Comparison of ENCODE assay signal across 16 mouse cellular contexts in the genomic region with DNA sequence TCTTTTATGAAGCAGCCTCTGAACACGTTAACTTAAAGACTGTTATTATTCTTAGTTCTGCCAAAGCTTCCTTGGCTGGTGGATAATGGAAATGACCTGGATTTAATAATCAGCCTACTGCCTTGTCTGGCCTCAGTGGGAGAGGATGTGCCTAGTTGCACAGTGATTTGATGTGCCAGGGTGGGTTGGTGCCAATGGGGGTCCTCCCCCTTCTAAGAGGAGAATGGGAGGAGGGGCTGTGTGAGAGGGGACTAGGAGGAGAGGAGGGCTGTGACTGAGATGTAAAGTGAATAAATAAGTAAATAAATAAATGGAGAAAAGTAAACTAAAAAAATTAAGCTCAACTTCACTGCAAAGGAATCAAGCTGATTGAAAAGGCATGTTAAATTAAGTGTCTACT.
DNase-seq lines count a peak whose midpoint lies in the region; ATAC-seq and TF ChIP-seq lines count a peak whose summit lies in the region.
"Had no signal": no experiment of that assay in that cellular context is flagged by ENCODE, and none has a peak within 500 bp of the region (broad histone marks: within the 10 kb centered on the region; RNA-seq: fewer than 3 reads in every experiment).

No protein-coding gene starts in this region.

- peak; percentile 20 for DNase-seq in hindbrain, postnatal 0 days (ENCODE audit: low spot score)
- peak; percentile 20 for DNase-seq in retina, postnatal 1 day
- DNase-seq in retina, embryonic 14.5 days (ENCODE audit: low spot score): no peak
- no peak for DNase-seq in gastrocnemius, postnatal 25 days
- DNase-seq: adrenal gland, adult 2 months; adrenal gland, postnatal 25 days; cerebellum, adult 2 months; kidney, adult 8-10 months had no signal

- H3K27ac ChIP-seq in forebrain, embryonic 13.5 days: no peak overlapping the region
- H3K27ac ChIP-seq in forebrain, embryonic 12.5 days: no peak overlapping the region
- no peak overlapping the region for H3K27ac ChIP-seq in hindbrain, postnatal 0 days
- H3K27ac ChIP-seq in hindbrain, embryonic 12.5 days: no peak overlapping the region
- H3K27ac ChIP-seq: embryonic facial prominence, embryonic 10.5 days; heart, embryonic 10.5 days; hindbrain, embryonic 13.5 days had no signal

- ATAC-seq in forebrain, embryonic 13.5 days: peak; percentile 65; the same call in 1 of the 2 replicates
- no peak for ATAC-seq in forebrain, embryonic 12.5 days (ENCODE audit: low FRiP score)
- ATAC-seq in hindbrain, postnatal 0 days: no peak
- no peak for ATAC-seq in hindbrain, embryonic 12.5 days (ENCODE audit: low FRiP score)
- ATAC-seq: inflammation-experienced regulatory T-cells, adult 6 months; intestine, postnatal 0 days had no signal

- H3K9ac ChIP-seq in forebrain, embryonic 13.5 days: no peak overlapping the region
- no peak overlapping the region for H3K9ac ChIP-seq in forebrain, embryonic 12.5 days
- no peak overlapping the region for H3K9ac ChIP-seq in hindbrain, postnatal 0 days (replicated peaks; ENCODE audit: low read length)
- no peak overlapping the region for H3K9ac ChIP-seq in hindbrain, embryonic 12.5 days
- H3K9ac ChIP-seq: hindbrain, embryonic 13.5 days had no signal

- H3K4me3 ChIP-seq in forebrain, embryonic 13.5 days: no peak overlapping the region
- no peak overlapping the region for H3K4me3 ChIP-seq in forebrain, embryonic 12.5 days (replicated peaks)
- no peak overlapping the region for H3K4me3 ChIP-seq in hindbrain, postnatal 0 days (ENCODE audit: low read length)
- no peak overlapping the region for H3K4me3 ChIP-seq in hindbrain, embryonic 12.5 days
- H3K4me3 ChIP-seq: embryonic facial prominence, embryonic 10.5 days; heart, embryonic 10.5 days; hindbrain, embryonic 13.5 days had no signal

- no peaks in the 10 kb centered on the region for H3K9me3 ChIP-seq in forebrain, embryonic 13.5 days (replicated peaks)
- no peaks in the 10 kb centered on the region for H3K9me3 ChIP-seq in forebrain, embryonic 12.5 days
- H3K9me3 ChIP-seq in hindbrain, postnatal 0 days (ENCODE audit: low read length): no peaks in the 10 kb centered on the region
- H3K9me3 ChIP-seq in hindbrain, embryonic 12.5 days (replicated peaks): no peaks in the 10 kb centered on the region
- H3K9me3 ChIP-seq: embryonic facial prominence, embryonic 10.5 days; heart, embryonic 10.5 days; hindbrain, embryonic 13.5 days had no signal

- WGBS in forebrain, embryonic 13.5 days: 45% methylated on average over 1 of the region's 1 CpGs
- 73% methylated on average over 1 of the region's 1 CpGs for WGBS in forebrain, embryonic 12.5 days
- 36% methylated on average over 1 of the region's 1 CpGs for WGBS in hindbrain, postnatal 0 days
- 74% methylated on average over 1 of the region's 1 CpGs for WGBS in hindbrain, embryonic 12.5 days

- no peak overlapping the region for H3K4me2 ChIP-seq in forebrain, embryonic 13.5 days
- no peak overlapping the region for H3K4me2 ChIP-seq in forebrain, embryonic 12.5 days
- H3K4me2 ChIP-seq in hindbrain, postnatal 0 days (ENCODE audit: low read depth, low read length): no peak overlapping the region
- H3K4me2 ChIP-seq in hindbrain, embryonic 12.5 days (replicated peaks): no peak overlapping the region
- H3K4me2 ChIP-seq: hindbrain, embryonic 13.5 days had no signal

- TF ChIP-seq CTCF in hindbrain, postnatal 0 days (IDR thresholded peaks at IDR 0.05; ENCODE audit: low read depth): no peak

- no peaks in the 10 kb centered on the region for H3K4me1 ChIP-seq in forebrain, embryonic 13.5 days
- H3K4me1 ChIP-seq in forebrain, embryonic 12.5 days: peaks cover 2% of the 10 kb centered on the region; the same call in 1 of the 2 replicates
- no peaks in the 10 kb centered on the region for H3K4me1 ChIP-seq in hindbrain, postnatal 0 days (ENCODE audit: insufficient read depth, low read length)
- 0 out of 2 replicates have a peak, but pooled peaks cover 2% of the 10 kb centered on the region for H3K4me1 ChIP-seq in hindbrain, embryonic 12.5 days

- no peaks in the 10 kb centered on the region for H3K27me3 ChIP-seq in forebrain, embryonic 13.5 days
- no peaks in the 10 kb centered on the region; the same call in 1 of the 2 replicates for H3K27me3 ChIP-seq in forebrain, embryonic 12.5 days
- no peaks in the 10 kb centered on the region for H3K27me3 ChIP-seq in hindbrain, postnatal 0 days (ENCODE audit: insufficient read depth, low read length)
- no peaks in the 10 kb centered on the region for H3K27me3 ChIP-seq in hindbrain, embryonic 12.5 days
- H3K27me3 ChIP-seq: hindbrain, embryonic 13.5 days had no signal

- no peaks in the 10 kb centered on the region for H3K36me3 ChIP-seq in forebrain, embryonic 13.5 days (ENCODE audit: poor library complexity, severe bottlenecking)
- no peaks in the 10 kb centered on the region for H3K36me3 ChIP-seq in forebrain, embryonic 12.5 days (replicated peaks)
- no peaks in the 10 kb centered on the region for H3K36me3 ChIP-seq in hindbrain, postnatal 0 days (ENCODE audit: insufficient read depth, low read length)
- H3K36me3 ChIP-seq in hindbrain, embryonic 12.5 days: no peaks in the 10 kb centered on the region
- H3K36me3 ChIP-seq: embryonic facial prominence, embryonic 10.5 days; heart, embryonic 10.5 days; hindbrain, embryonic 13.5 days had no signal

Comparison
In these comparisons a context has a peak if more than half of its experiments do, and no peak if none do; other contexts are left out.
1. DNase-seq: peak in hindbrain, postnatal 0 days (single experiment) and retina, postnatal 1 day (single experiment); none in retina, embryonic 14.5 days (single experiment) and gastrocnemius, postnatal 25 days (single experiment).